Mouse (Mus musculus) lung, embryonic 14.5 days (tissue): Measurements from ENCODE around the gene Sh3bp1. TPM values are rescaled to one million over a fixed set of nuclear protein-coding genes. Genes with fewer than 3 reads are reported as not detected.
A peak's percentile ranks its signal among the peaks of the same experiment; 100 is the strongest.
"Not testable (repeated sequence)": the region's sequence is repeated elsewhere in the genome, so short reads cannot be mapped to it uniquely, and the experiment has no call there.

ENCODE experiments used
- ATAC-seq: fragments of 200-750 bp; cut with Nextera tagmentation; 2 replicates; pipeline ENCODE4 v1.8.0; 2017; ENCODE audit warnings: mild to moderate bottlenecking, moderate TSS enrichment, moderate library complexity; ENCODE audit not compliant: insufficient read depth
- DNase-seq: peaks from one replicate; pipeline ENCODE4 v3.0.0-alpha.2; 2015
- H3K27ac ChIP-seq: fragments of 300-500 bp; sonication (generic); 2 replicates; pipeline ENCODE4 v1.5.1; 2014; ENCODE audit warnings: low read depth, mild to moderate bottlenecking, moderate library complexity
- H3K27me3 ChIP-seq: fragments of 300-500 bp; sonication (generic); 2 replicates; pipeline ENCODE4 v1.6.1; 2014; ENCODE audit warnings: low read length, control low read depth; ENCODE audit not compliant: insufficient read depth
- H3K36me3 ChIP-seq: fragments of 300-500 bp; sonication (generic); 2 replicates; pipeline ENCODE4 v1.6.1; 2014; ENCODE audit warnings: control low read depth; ENCODE audit not compliant: insufficient read depth
- H3K4me1 ChIP-seq: fragments of 300-500 bp; sonication (generic); 2 replicates; pipeline ENCODE4 v1.6.1; 2014; ENCODE audit warnings: antibody characterized with exemption, control low read depth; ENCODE audit not compliant: insufficient read depth
- H3K4me2 ChIP-seq: fragments of 300-500 bp; sonication (generic); 2 replicates; pipeline ENCODE4 v1.6.1; 2014; ENCODE audit warnings: mild to moderate bottlenecking
- H3K4me3 ChIP-seq: fragments of 300-500 bp; sonication (generic); 2 replicates; pipeline ENCODE4 v1.5.1; 2014; ENCODE audit warnings: low read depth, low read length
- H3K9ac ChIP-seq: fragments of 300-500 bp; sonication (generic); 2 replicates; pipeline ENCODE4 v1.6.1; 2014
- H3K9me3 ChIP-seq: fragments of 300-500 bp; sonication (generic); 2 replicates; pipeline ENCODE4 v1.6.1; 2016; ENCODE audit warnings: low read depth, low read length, control low read depth
- CTCF ChIP-seq: IDR thresholded peaks from 2 replicates; pipeline ENCODE4 v1.5.1; 2016; ENCODE audit warnings: antibody characterized with exemption, low read depth
- WGBS: fragments of 180-500 bp; shearing (Covaris S2); extraction: QIAGEN DNeasy Blood & Tissue Kit; methylation state at CpG from one replicate; pipeline ENCODE4 v1.1.7; 2014; 5-methylcytosine and 5-hydroxymethylcytosine counted together
- polyA plus RNA-seq: library from polyadenylated mRNA; unstranded; fragments of >200 nt; fragmentation: Nextera tagmentation; extraction: Ambion mirVana; gene quantifications from 2 replicates; pipeline ENCODE4 v1.2.1, GENCODE M21; 2014

The Sh3bp1 gene
- polyA plus RNA-seq, 1 experiment from 2014 or later, result 43.9 TPM

DNA sequence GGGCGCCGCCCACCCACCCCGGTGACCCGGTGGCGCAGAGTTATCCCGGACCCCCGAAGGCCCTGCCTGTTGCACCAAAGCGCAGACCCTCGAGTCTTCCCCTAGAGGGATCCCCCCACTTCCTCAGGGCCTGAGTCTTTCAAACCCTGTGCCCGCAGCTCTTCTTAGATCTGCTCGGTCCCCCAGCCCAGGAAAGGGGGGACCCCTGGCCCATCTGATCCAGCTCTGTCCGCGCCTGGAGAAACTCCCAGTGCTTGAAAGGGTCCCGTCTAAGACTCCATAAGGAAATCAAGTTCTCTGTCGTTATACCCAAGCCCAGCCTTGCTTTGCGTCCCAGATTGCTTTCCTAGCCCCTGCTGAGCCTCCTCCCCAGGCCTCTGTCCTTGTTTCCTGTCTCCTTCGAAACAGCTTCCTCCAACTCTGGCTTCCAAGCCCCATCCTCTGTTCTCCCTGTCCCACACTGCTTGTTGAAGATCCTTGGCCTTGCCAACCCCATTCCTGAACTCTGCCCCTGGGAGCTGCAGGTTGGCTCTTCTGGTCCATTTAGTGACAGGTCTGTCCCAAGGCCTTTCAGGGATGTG is 21.7 kb upstream of the Sh3bp1 start:
- Histone ChIP-seq H3K9ac (peak overlapping the region; percentile 84), H3K4me1 (peaks cover 6% of the 10 kb centered on the region; the same call in 1 of the 2 replicates), H3K9me3 (no peaks in the 10 kb centered on the region), H3K4me2 (peak overlapping the region; percentile 78), H3K27ac (peak overlapping the region; percentile 99), H3K27me3 (no peaks in the 10 kb centered on the region), H3K36me3 (peaks cover 32% of the 10 kb centered on the region), H3K4me3 (peak overlapping the region; percentile 72)
- peak; percentile 52 for DNase-seq
- peak; percentile 1; the same call in 1 of the 2 replicates for ATAC-seq
- TF ChIP-seq CTCF, result no peak; the same call in 1 of the 2 replicates
- 1% methylated on average over 17 of the region's 17 CpGs for WGBS

DNA sequence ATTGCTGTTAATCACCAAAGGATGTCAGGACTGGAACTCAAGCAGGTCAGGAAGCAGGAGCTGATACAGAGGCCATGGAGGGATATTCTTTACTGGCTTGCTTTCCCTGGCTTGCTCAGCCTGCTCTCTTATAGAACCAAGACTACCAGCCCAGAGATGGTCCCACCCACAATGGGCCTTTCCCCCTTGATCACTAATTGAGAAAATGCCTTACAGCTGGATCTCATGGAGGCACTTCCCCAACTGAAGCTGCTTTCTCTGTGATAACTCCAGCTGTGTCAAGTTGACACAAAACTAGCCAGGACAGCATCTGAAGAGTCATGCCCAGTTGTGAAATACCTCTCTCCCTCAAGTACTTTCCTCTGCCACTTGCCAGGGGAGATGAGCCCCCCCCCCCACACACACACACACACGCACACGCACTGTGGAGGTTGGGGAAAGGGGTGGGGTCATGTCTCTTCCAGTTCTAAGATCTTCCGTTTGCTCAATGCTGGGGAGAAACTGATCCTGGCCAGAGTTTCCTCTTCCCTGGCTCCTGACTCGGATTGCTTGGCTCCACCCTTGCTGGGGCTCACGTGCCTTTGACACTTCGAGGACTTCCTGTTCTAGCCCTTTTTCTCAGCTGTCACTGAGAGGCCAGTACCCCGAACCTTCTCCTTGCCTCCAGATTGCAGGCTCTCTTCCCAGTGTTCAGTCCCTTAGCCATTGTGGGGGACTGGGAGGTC is 20.6 kb upstream of the Sh3bp1 start:
- H3K27me3 ChIP-seq, H3K9me3 ChIP-seq, H3K4me3 ChIP-seq, H3K9ac ChIP-seq, ATAC-seq, H3K27ac ChIP-seq, H3K4me1 ChIP-seq: not testable (repeated sequence)
- 24% methylated on average over 7 of the region's 7 CpGs for WGBS
- peaks cover 42% of the 10 kb centered on the region for H3K36me3 ChIP-seq
- peak; percentile 52 for DNase-seq
- peak overlapping the region; percentile 78; the same call in 1 of the 2 replicates for H3K4me2 ChIP-seq

DNA sequence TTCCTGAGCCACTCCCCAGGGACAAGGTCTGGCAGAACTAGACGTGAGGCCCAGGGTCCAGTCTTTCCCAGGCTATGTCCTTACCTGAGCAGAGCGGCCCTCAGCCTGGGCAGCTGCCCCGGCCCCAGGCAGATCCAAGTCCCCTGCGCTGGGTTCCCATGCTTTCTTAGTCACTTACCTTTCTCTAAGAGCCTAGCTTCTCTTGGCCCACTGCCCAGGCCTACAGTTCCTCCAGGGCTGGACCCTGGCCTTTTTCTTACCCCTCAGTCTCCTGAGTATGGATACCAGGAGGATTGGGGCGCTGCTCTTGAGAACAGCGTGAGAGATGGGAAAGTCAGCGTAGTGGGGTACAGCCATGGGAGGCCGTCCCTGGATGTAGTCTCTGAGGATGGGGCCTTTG is 19.1 kb upstream of the Sh3bp1 start:
- H3K36me3 ChIP-seq, result peaks cover 55% of the 10 kb centered on the region
- 94% methylated on average over 8 of the region's 8 CpGs for WGBS
- H3K9ac ChIP-seq, result no peak overlapping the region
- no peak overlapping the region for H3K4me3 ChIP-seq
- TF ChIP-seq CTCF, result no peak
- no peak for DNase-seq
- no peak overlapping the region for H3K27ac ChIP-seq
- no peak for ATAC-seq
- no peaks in the 10 kb centered on the region for H3K9me3 ChIP-seq
- 0 out of 2 replicates have a peak, but pooled peaks cover 6% of the 10 kb centered on the region for H3K4me1 ChIP-seq
- H3K4me2 ChIP-seq, result no peak overlapping the region
- no peaks in the 10 kb centered on the region for H3K27me3 ChIP-seq

DNA sequence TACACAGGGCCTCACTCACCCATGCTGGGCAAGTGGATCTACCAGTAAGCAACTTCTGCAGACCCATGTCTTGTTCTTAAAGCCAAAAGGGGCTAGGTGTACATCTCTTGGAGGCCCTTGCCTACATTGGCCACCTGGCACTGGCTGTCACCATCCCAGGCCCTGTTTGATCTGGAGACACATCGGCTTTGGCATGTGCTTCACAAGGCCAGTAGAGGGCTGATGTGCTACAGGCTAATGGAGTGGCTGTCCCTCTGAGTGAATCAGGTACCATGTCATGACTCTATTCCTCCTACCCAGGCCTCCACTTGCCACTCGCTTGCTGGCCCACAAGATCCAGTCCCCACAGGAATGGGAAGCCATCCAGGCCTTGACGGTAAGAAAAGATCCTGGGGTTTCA is 17.7 kb upstream of the Sh3bp1 start:
- Histone ChIP-seq H3K4me3 (no peak overlapping the region), H3K27me3 (no peaks in the 10 kb centered on the region), H3K4me2 (no peak overlapping the region), H3K4me1 (0 out of 2 replicates have a peak, but pooled peaks cover 6% of the 10 kb centered on the region), H3K36me3 (peaks cover 69% of the 10 kb centered on the region), H3K9ac (no peak overlapping the region; the same call in 1 of the 2 replicates), H3K9me3 (no peaks in the 10 kb centered on the region), H3K27ac (no peak overlapping the region)
- 85% methylated on average over 3 of the region's 3 CpGs for WGBS
- ATAC-seq (no peak), DNase-seq (no peak)
- TF ChIP-seq CTCF, result peak; percentile 20

DNA sequence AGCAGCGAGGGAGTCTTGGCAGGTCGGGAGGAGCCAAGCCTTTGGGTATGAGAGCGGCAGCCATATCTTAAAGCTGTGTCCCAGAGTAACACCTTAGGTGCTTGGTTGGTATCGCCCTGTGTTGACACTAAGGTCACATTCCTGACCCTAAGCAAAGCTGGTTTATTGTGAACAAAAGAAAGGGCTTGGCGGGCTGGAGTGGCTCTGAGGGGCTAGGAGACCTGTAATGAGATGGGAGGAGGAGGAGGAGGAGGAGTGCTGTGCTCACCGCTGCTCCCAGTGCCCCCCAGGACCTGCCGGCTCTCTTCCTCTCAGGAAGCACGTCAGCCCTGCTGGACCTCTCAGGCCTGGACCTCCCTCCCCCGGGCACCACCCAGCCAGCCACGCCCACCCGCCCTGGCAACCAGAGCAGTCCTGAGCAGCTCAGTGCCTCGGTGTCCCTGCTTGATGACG is 10.1 kb upstream of the Sh3bp1 start:
- H3K4me2 ChIP-seq, result 0 out of 2 replicates have a peak overlapping the region, but pooled peaks have one; percentile 23
- 21% methylated on average over 13 of the region's 13 CpGs for WGBS
- H3K27me3 ChIP-seq, result no peaks in the 10 kb centered on the region
- H3K9me3 ChIP-seq, result no peaks in the 10 kb centered on the region
- no peak overlapping the region for H3K4me3 ChIP-seq
- H3K27ac ChIP-seq, result peak overlapping the region; percentile 58; the same call in 1 of the 2 replicates
- TF ChIP-seq CTCF, result no peak
- peaks cover 6% of the 10 kb centered on the region; the same call in 1 of the 2 replicates for H3K4me1 ChIP-seq
- DNase-seq (peak; percentile 31), ATAC-seq (peak; percentile 48)
- peaks cover 95% of the 10 kb centered on the region for H3K36me3 ChIP-seq
- H3K9ac ChIP-seq, result no peak overlapping the region

DNA sequence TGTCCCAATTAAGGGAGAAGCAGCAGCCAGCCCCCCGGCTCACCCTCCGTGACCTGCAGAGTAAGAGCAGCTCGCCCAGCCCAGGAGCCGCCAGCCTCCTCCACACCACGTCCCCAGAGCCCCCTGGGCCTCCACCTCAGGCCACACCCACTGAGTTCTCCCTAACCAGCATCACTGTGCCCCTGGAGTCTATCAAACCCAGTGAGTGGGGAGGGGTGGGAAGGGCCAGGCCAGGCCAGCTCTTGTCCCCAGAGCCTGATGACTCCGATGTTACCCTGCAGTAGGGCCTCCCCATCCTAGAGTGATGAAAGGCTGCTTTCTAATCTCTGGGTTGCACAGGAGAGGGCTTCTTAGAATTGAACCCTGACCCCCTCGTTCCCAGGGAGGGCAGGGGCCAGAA is 7.1 kb upstream of the Sh3bp1 start:
- Histone ChIP-seq H3K27ac (no peak overlapping the region), H3K4me1 (peaks cover 6% of the 10 kb centered on the region; the same call in 1 of the 2 replicates), H3K27me3 (no peaks in the 10 kb centered on the region), H3K36me3 (peaks cover 76% of the 10 kb centered on the region), H3K4me2 (no peak overlapping the region), H3K9ac (no peak overlapping the region), H3K4me3 (no peak overlapping the region), H3K9me3 (no peaks in the 10 kb centered on the region)
- no peak for TF ChIP-seq CTCF
- ATAC-seq (no peak), DNase-seq (no peak)
- WGBS, result 60% methylated on average over 7 of the region's 7 CpGs

DNA sequence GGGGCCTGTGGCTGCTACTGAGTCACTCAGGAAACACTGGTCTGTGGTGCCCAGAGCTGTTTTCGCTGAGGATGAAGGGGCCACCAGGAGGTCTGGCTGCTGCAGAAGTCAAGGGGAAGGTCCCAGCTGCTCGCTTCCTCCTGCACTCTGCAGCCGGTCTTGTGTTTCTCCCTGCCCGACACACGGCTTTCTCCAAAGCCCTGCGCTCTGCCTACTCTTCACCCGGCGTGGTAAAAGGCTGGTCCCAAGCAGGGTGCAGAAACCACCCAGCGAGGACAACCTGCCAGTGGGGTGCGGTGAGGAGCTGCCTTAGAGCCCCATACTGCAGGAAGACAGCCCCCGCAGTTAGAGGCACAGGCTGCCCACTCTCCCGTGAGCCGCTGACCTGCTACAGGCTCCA is 4.8 kb upstream of the Sh3bp1 start:
- DNase-seq (no peak), ATAC-seq (no peak)
- no peak overlapping the region for H3K4me2 ChIP-seq
- H3K4me1 ChIP-seq, result peaks cover 14% of the 10 kb centered on the region; the same call in 1 of the 2 replicates
- no peaks in the 10 kb centered on the region for H3K27me3 ChIP-seq
- no peaks in the 10 kb centered on the region for H3K9me3 ChIP-seq
- 68% methylated on average over 13 of the region's 13 CpGs for WGBS
- peaks cover 56% of the 10 kb centered on the region for H3K36me3 ChIP-seq
- no peak overlapping the region; the same call in 1 of the 2 replicates for H3K9ac ChIP-seq
- no peak for TF ChIP-seq CTCF
- H3K4me3 ChIP-seq, result no peak overlapping the region
- peak overlapping the region; percentile 40; the same call in 1 of the 2 replicates for H3K27ac ChIP-seq
